Mouse (Mus musculus): ENCODE results near the gene Txndc2. TPM values are rescaled to one million over a fixed set of nuclear protein-coding genes. Genes with fewer than 3 reads are reported as not detected.
"Not testable (repeated sequence)": the region's sequence is repeated elsewhere in the genome, so short reads cannot be mapped to it uniquely, and the experiment has no call there.

The Txndc2 gene
- total RNA-seq, 2 experiments from 2014 or later, result not detected

- DNase-seq (ENCODE audit: low spot score in 2 of 2), result no peak
Observed at GRCm38 (mm10) chr17:65656731-65657130, 14.8 kb upstream of the Txndc2 start.

- no peak for DNase-seq (ENCODE audit: low spot score in 2 of 2)
Observed at GRCm38 (mm10) chr17:65656076-65656475, 14.1 kb upstream of the Txndc2 start.

GRCm38 (mm10) chr17:65655608-65656007 is 13.6 kb upstream of the Txndc2 start:
- DNase-seq (ENCODE audit: low spot score in 2 of 2), result no peak

GRCm38 (mm10) chr17:65650598-65650997 is 8.6 kb upstream of the Txndc2 start:
- no peak for DNase-seq (ENCODE audit: low spot score in 2 of 2)

- no peak for DNase-seq (ENCODE audit: low spot score in 2 of 2)
Observed at GRCm38 (mm10) chr17:65649175-65649493, 7.2 kb upstream of the Txndc2 start.

GRCm38 (mm10) chr17:65648371-65649174 is 6.6 kb upstream of the Txndc2 start:
- DNase-seq (ENCODE audit: low spot score in 2 of 2), result no peak

GRCm38 (mm10) chr17:65647961-65648360 is 6.0 kb upstream of the Txndc2 start:
- DNase-seq (ENCODE audit: low spot score in 2 of 2), result no peak

GRCm38 (mm10) chr17:65647226-65647625 is 5.3 kb upstream of the Txndc2 start:
- DNase-seq (ENCODE audit: low spot score in 2 of 2), result no peak

GRCm38 (mm10) chr17:65643579-65643978 is 1.6 kb upstream of the Txndc2 start:
- DNase-seq (ENCODE audit: low spot score in 2 of 2), result no peak

- DNase-seq (ENCODE audit: low spot score in 2 of 2), result peak; percentile 61 to 64
Observed at GRCm38 (mm10) chr17:65643051-65643521, 1.1 kb upstream of the Txndc2 start.

GRCm38 (mm10) chr17:65642578-65642991 is 617 bp upstream of the Txndc2 start:
- DNase-seq (ENCODE audit: low spot score in 2 of 2), result no peak

GRCm38 (mm10) chr17:65639144-65639543 is 2.8 kb downstream of the Txndc2 start:
- DNase-seq (ENCODE audit: low spot score in 2 of 2), result no peak

- DNase-seq (ENCODE audit: low spot score in 2 of 2), result no peak
Observed at GRCm38 (mm10) chr17:65635715-65636360, 6.1 kb downstream of the Txndc2 start.

GRCm38 (mm10) chr17:65629943-65630342 is 12.0 kb downstream of the Txndc2 start:
- DNase-seq (ENCODE audit: low spot score in 2 of 2), result no peak

- DNase-seq (ENCODE audit: low spot score in 2 of 2), result not testable (repeated sequence)
Observed at GRCm38 (mm10) chr17:65628823-65629532, 13.0 kb downstream of the Txndc2 start.

GRCm38 (mm10) chr17:65626301-65626700 is 15.7 kb downstream of the Txndc2 start:
- DNase-seq (ENCODE audit: low spot score in 2 of 2), result no peak

GRCm38 (mm10) chr17:65625563-65625962 is 16.4 kb downstream of the Txndc2 start:
- no peak for DNase-seq (ENCODE audit: low spot score in 2 of 2)

- no peak for DNase-seq (ENCODE audit: low spot score in 2 of 2)
Observed at GRCm38 (mm10) chr17:65623130-65623529, 18.8 kb downstream of the Txndc2 start.

- DNase-seq (ENCODE audit: low spot score in 2 of 2), result peak in 1 of 2 experiments; percentile 74
Observed at GRCm38 (mm10) chr17:65618431-65618830, 23.5 kb downstream of the Txndc2 start.

- no peak for DNase-seq (ENCODE audit: low spot score in 2 of 2)
Observed at GRCm38 (mm10) chr17:65615678-65616077, 26.3 kb downstream of the Txndc2 start.

- peak in 1 of 2 experiments; percentile 22 for DNase-seq (ENCODE audit: low spot score in 2 of 2)
Observed at GRCm38 (mm10) chr17:65614431-65614830, 27.5 kb downstream of the Txndc2 start.

Data from layer of hippocampus, adult 18-20 months (tissue).